Mouse (Mus musculus) layer of hippocampus, adult 9-11 months (tissue): ENCODE measurements around the gene Gramd1c.

ENCODE experiments used
- DNase-seq: peaks from one replicate; pipeline ENCODE4 v3.0.0; 2022

Gene Gramd1c

GRCm38 (mm10) chr16:43954913-43955312 lies 108.2 kb downstream of the Gramd1c start:
- no peak for DNase-seq

- DNase-seq: no peak
These were observed 111.6 kb downstream of the Gramd1c start for GRCm38 (mm10) chr16:43951591-43951990.

GRCm38 (mm10) chr16:43945869-43946268 lies 117.3 kb downstream of the Gramd1c start:
- no peak for DNase-seq

GRCm38 (mm10) chr16:43945351-43945750 lies 117.8 kb downstream of the Gramd1c start:
- DNase-seq: no peak

- DNase-seq: no peak
These were observed 122.3 kb downstream of the Gramd1c start for GRCm38 (mm10) chr16:43940846-43941245.

- DNase-seq: no peak
These were observed 127.3 kb downstream of the Gramd1c start for GRCm38 (mm10) chr16:43935892-43936291.

GRCm38 (mm10) chr16:43935367-43935766 lies 127.8 kb downstream of the Gramd1c start:
- peak; percentile 27 for DNase-seq

- DNase-seq: no peak
These were observed 128.3 kb downstream of the Gramd1c start for GRCm38 (mm10) chr16:43934856-43935255.

- DNase-seq: no peak
These were observed 130.1 kb downstream of the Gramd1c start for GRCm38 (mm10) chr16:43933041-43933440.

GRCm38 (mm10) chr16:43932319-43932718 lies 130.8 kb downstream of the Gramd1c start:
- no peak for DNase-seq

- DNase-seq: peak; percentile 49
These were observed 131.6 kb downstream of the Gramd1c start for GRCm38 (mm10) chr16:43931502-43931901.

- no peak for DNase-seq
These were observed 132.6 kb downstream of the Gramd1c start for GRCm38 (mm10) chr16:43930577-43930976.
